Mouse (Mus musculus) brain, embryonic 14.5 days (tissue): ENCODE results near the gene Ptgds.

Source experiments
- CTCF ChIP-seq: fragments of 200-500 bp; IDR thresholded peaks from 2 replicates; pipeline ENCODE4 v1.5.1; 2012; ENCODE audit warnings: inconsistent platforms, mild to moderate bottlenecking, moderate library complexity, borderline replicate concordance; ENCODE audit not compliant: insufficient read depth, insufficient read length; ENCODE audit errors: extremely low read depth
- POLR2A ChIP-seq: fragments of 200-500 bp; IDR thresholded peaks from 2 replicates; pipeline ENCODE4 v1.6.1; 2012; ENCODE audit warnings: mild to moderate bottlenecking, inconsistent platforms, borderline replicate concordance; ENCODE audit not compliant: poor library complexity, insufficient read depth, insufficient read length, severe bottlenecking; ENCODE audit errors: extremely low read depth

GRCm38 (mm10) chr2:25458911-25459310 is 10.9 kb downstream of the Ptgds start:
- TF ChIP-seq CTCF, result no peak
- TF ChIP-seq POLR2A, result no peak
